Mouse (Mus musculus) G1E (cell line): ENCODE data around the gene Wdr72. TPM values are rescaled to one million over a fixed set of nuclear protein-coding genes. Genes with fewer than 3 reads are reported as not detected.

ENCODE experiments used
- ATAC-seq: 2 replicates; pipeline ENCODE4 v1.8.0; 2016; ENCODE audit warnings: mild to moderate bottlenecking; ENCODE audit not compliant: insufficient number of reproducible peaks, poor library complexity, low FRiP score, severe bottlenecking; ENCODE audit errors: extremely low read depth
- DNase-seq: peaks from one replicate; pipeline ENCODE4 v3.0.0; 2012; ENCODE audit warnings: low spot score
- H3K27me3 ChIP-seq: 2 replicates; pipeline ENCODE4 v1.6.1; 2012; ENCODE audit warnings: mild to moderate bottlenecking, low read length, inconsistent platforms; ENCODE audit not compliant: insufficient read depth
- H3K36me3 ChIP-seq: replicated peaks from 2 replicates; pipeline ENCODE3; 2012; ENCODE audit warnings: mild to moderate bottlenecking, inconsistent platforms
- H3K4me1 ChIP-seq: 2 replicates; pipeline ENCODE4 v1.6.1; 2012; ENCODE audit warnings: low read depth, low read length, inconsistent platforms, mixed read lengths; ENCODE audit not compliant: insufficient read depth
- H3K4me3 ChIP-seq: 2 replicates; pipeline ENCODE4 v1.5.1; 2012; ENCODE audit warnings: low read depth, mild to moderate bottlenecking, inconsistent platforms, low read length, moderate library complexity, mixed read lengths
- H3K9me3 ChIP-seq: replicated peaks from 2 replicates; pipeline ENCODE4 v1.6.1; 2012; ENCODE audit warnings: inconsistent platforms
- CTCF ChIP-seq: IDR thresholded peaks from 2 replicates; pipeline ENCODE4 v1.5.1; 2012; ENCODE audit warnings: low read depth, low read length, inconsistent platforms, mixed read lengths
- GATA1 ChIP-seq: IDR thresholded peaks from 2 replicates; pipeline ENCODE4 v1.6.1; 2012; ENCODE audit warnings: borderline replicate concordance, low read length, inconsistent platforms, mixed read lengths
- GATA2 ChIP-seq: IDR thresholded peaks from 2 replicates; pipeline ENCODE4 v1.6.1; 2012; ENCODE audit warnings: low read depth, low read length, inconsistent platforms, borderline replicate concordance
- POLR2AphosphoS5 ChIP-seq: IDR thresholded peaks from 2 replicates; pipeline ENCODE4 v1.6.1; 2012; ENCODE audit warnings: low read depth, low read length, inconsistent platforms; ENCODE audit not compliant: insufficient replicate concordance
- TAL1 ChIP-seq: conservative IDR thresholded peaks from 2 replicates; pipeline ENCODE4 v1.6.1; 2012; ENCODE audit warnings: low read depth, low read length, inconsistent platforms, mixed read lengths
- polyA plus RNA-seq: library from polyadenylated mRNA; stranded (reverse); fragments of >175 nt; gene quantifications from 2 replicates; pipeline ENCODE4 v1.2.3, GENCODE M21; 2012
- total RNA-seq, 2 experiments: library from RNA; stranded (forward) in 1 of 2; stranded (reverse) in 1 of 2; fragments of 200-1000 nt in 1 of 2; fragments of >200 nt in 1 of 2; fragmentation: Nextera tagmentation in 1 of 2; gene quantifications; 2 replicates each; pipeline ENCODE4 v1.2.3; 2014 to 2017

The Wdr72 gene
- total and polyA plus RNA-seq, 3 experiments = under 0.01 TPM; not detected in 2

GRCm38 (mm10) chr9:74145203-74145602 lies 35.0 kb downstream of the Wdr72 start:
- ATAC-seq (no peak), DNase-seq (no peak)
- H3K9me3 ChIP-seq = peaks cover 4% of the 10 kb centered on the region; the same call in 1 of the 2 replicates
- no peaks in the 10 kb centered on the region for H3K27me3 ChIP-seq
- no peaks in the 10 kb centered on the region for H3K36me3 ChIP-seq
- TF ChIP-seq TAL1 (no peak), POLR2AphosphoS5 (no peak), GATA1 (no peak), GATA2 (no peak), CTCF (no peak)
- no peaks in the 10 kb centered on the region for H3K4me1 ChIP-seq
- no peak overlapping the region for H3K4me3 ChIP-seq

DNA sequence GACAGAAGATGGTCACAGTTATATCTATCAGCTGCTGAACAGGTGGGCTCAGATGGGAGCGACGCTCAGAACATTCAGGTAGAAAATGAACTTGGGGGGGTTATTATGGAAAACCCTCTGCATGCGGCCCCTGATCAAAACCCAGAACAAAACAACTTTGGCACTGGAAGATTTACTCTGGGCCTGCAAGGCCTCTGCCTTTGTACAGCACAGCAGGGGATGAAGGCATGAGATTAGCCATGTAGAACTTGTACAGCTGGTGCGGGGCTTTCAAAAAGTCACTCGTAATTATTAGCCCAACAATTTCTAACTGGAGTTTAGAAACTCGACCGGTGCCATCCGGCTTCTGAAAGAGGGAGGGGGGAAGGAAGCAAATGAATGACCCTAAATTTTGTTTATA lies 38.1 kb downstream of the Wdr72 start:
- Histone ChIP-seq H3K4me3 (no peak overlapping the region), H3K27me3 (no peaks in the 10 kb centered on the region), H3K36me3 (no peaks in the 10 kb centered on the region), H3K4me1 (no peaks in the 10 kb centered on the region), H3K9me3 (peaks cover 4% of the 10 kb centered on the region; the same call in 1 of the 2 replicates)
- no peak for TF ChIP-seq POLR2AphosphoS5
- TF ChIP-seq TAL1 = no peak
- no peak for TF ChIP-seq CTCF
- TF ChIP-seq GATA1 = no peak
- no peak for TF ChIP-seq GATA2
- ATAC-seq = no peak
- no peak for DNase-seq

DNA sequence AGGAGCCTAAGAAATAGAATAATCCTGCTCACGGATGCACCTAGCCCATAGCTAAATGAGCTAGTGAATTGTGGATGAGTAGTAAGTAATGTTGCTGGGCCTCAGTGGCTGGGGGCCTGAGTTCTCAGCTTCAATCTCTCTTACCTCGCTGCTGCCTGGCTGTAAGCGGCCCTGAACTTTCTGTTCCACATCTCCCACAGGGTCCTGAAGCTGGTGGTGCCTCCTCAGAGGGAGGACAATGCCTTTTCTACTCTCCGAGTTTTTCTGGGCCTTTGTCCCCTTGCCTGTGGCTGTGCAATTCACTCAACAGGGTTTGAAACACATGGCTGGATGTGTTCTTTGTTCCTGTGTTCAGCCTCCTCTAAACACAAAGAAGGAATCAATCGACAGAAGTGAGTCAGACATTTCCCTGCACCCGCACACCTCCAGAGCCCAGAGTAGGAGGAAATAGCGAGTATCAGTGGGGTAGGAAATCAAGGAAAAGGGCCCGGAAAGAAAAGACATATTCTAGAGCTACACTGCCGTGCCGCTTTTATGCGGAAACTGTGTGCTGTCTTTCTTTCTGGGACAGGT lies 50.3 kb downstream of the Wdr72 start:
- no peaks in the 10 kb centered on the region for H3K36me3 ChIP-seq
- DNase-seq = no peak
- no peak for ATAC-seq
- H3K4me1 ChIP-seq = no peaks in the 10 kb centered on the region
- TF ChIP-seq GATA1 (no peak), POLR2AphosphoS5 (no peak), CTCF (no peak), TAL1 (no peak), GATA2 (no peak)
- H3K27me3 ChIP-seq = no peaks in the 10 kb centered on the region
- peaks cover 26% of the 10 kb centered on the region for H3K9me3 ChIP-seq
- no peak overlapping the region for H3K4me3 ChIP-seq

- no peaks in the 10 kb centered on the region for H3K4me1 ChIP-seq
- ATAC-seq (no peak), DNase-seq (no peak)
- H3K27me3 ChIP-seq = no peaks in the 10 kb centered on the region
- no peaks in the 10 kb centered on the region for H3K36me3 ChIP-seq
- TF ChIP-seq GATA1 (no peak), CTCF (no peak), GATA2 (no peak), POLR2AphosphoS5 (no peak), TAL1 (no peak)
- H3K9me3 ChIP-seq = peaks cover 35% of the 10 kb centered on the region
- H3K4me3 ChIP-seq = no peak overlapping the region
These were observed 55.5 kb downstream of the Wdr72 start for GRCm38 (mm10) chr9:74165697-74166096.

DNA sequence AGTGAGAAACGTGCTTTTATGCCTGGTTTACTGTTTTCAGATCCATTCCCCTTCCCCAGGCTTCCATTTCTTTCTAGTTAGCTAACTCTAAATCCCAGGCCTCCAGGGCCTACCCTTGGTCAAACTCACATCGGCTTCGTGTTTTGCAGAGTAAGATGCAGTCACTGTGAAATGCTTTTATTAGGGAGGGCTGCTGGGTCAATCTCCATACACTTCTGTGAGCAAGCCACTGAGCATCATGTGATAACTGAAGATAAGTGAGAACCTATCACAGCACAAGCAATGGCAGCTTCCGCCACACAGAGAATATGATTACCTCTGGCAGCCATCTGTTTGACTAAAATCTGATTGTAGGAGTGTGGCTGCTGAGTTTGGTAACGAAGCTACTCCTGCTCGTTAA lies 59.7 kb downstream of the Wdr72 start:
- ATAC-seq = no peak

DNA sequence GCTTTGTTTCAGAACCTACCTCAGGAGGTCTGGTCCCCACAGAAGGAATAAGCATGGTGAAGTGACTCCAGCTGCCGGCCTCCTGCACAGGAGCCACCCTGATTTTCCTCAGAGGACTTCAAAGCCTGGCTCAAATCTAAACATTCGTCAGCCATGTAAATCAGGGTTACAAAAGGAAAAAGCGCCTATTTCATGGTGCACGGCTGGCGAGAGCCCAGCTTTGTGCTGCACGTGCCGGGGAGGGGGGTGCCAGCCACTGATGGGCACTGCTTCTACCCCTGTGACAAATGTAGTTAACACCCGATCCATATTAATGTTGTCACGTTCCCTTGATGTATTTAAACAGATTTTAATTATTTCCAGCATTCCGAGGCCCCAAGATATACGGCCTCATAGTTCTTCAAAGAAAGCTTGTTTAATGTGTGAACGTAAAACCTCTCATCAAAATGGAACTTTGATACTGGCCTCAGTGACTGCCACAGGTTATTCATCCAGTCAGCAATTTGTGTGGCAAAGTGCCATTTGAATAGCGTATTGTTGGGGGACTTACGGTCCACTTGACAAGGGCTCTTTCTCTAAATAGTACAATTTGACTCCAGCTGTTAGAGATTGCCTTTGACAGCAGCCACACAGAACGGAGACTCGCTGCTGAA lies 76.7 kb downstream of the Wdr72 start:
- no peaks in the 10 kb centered on the region for H3K4me1 ChIP-seq

More for the DNA sequence above, 59.7 kb downstream of the Wdr72 start:
- Histone ChIP-seq H3K4me1 (no peaks in the 10 kb centered on the region), H3K4me3 (no peak overlapping the region), H3K27me3 (no peaks in the 10 kb centered on the region), H3K9me3 (peaks cover 22% of the 10 kb centered on the region), H3K36me3 (no peaks in the 10 kb centered on the region)
- TF ChIP-seq TAL1 (no peak), POLR2AphosphoS5 (no peak), GATA1 (no peak), GATA2 (no peak), CTCF (no peak)
- DNase-seq = no peak

More for the DNA sequence above, 76.7 kb downstream of the Wdr72 start:
- no peaks in the 10 kb centered on the region for H3K36me3 ChIP-seq
- TF ChIP-seq CTCF (no peak), TAL1 (no peak), POLR2AphosphoS5 (no peak), GATA1 (no peak), GATA2 (no peak)
- no peak overlapping the region for H3K4me3 ChIP-seq
- ATAC-seq (no peak), DNase-seq (no peak)
- no peaks in the 10 kb centered on the region for H3K27me3 ChIP-seq
- H3K9me3 ChIP-seq = peaks cover 4% of the 10 kb centered on the region; the same call in 1 of the 2 replicates
